Mouse (Mus musculus) forebrain, embryonic 11.5 days (tissue): Measurements from ENCODE around the gene Tef. TPM values are rescaled to one million over a fixed set of nuclear protein-coding genes. Genes with fewer than 3 reads are reported as not detected.

ENCODE experiments used
- polyA plus RNA-seq: library from polyadenylated mRNA; unstranded; fragments of >200 nt; fragmentation: Nextera tagmentation; extraction: Ambion mirVana; gene quantifications from 2 replicates; pipeline ENCODE4 v1.2.1, GENCODE M21; 2014

Tef gene
- polyA plus RNA-seq, 1 experiment from 2014 or later: 17.4 TPM

Other genes with a start within 250 kb of the Tef start
- gene Ep300, start 217.1 kb upstream of the Tef start, polyA plus RNA-seq: 31.1 and 33.8 TPM in 2 replicates
- 39.3 and 43.6 TPM in 2 replicates for gene L3mbtl2, start 138.5 kb upstream of the Tef start, polyA plus RNA-seq
- gene Chadl, start 105.1 kb upstream of the Tef start, polyA plus RNA-seq: 3.3 and 4.0 TPM in 2 replicates
- gene Zc3h7b, start 57.4 kb upstream of the Tef start, polyA plus RNA-seq: 50.1 and 57.6 TPM in 2 replicates
- gene Rangap1, start 56.9 kb upstream of the Tef start, polyA plus RNA-seq: 172 and 188 TPM in 2 replicates
- gene Tob2, start 56.4 kb downstream of the Tef start, polyA plus RNA-seq: 22.1 and 23.6 TPM in 2 replicates
- 186 and 216 TPM in 2 replicates for gene Phf5a, start 69.5 kb downstream of the Tef start, polyA plus RNA-seq
- 169 and 171 TPM in 2 replicates for gene Aco2, start 69.9 kb downstream of the Tef start, polyA plus RNA-seq
- 65.1 and 80.5 TPM in 2 replicates for gene Polr3h, start 123.8 kb downstream of the Tef start, polyA plus RNA-seq
- 16.6 and 20.1 TPM in 2 replicates for gene Csdc2, start 134.3 kb downstream of the Tef start, polyA plus RNA-seq
- gene Pmm1, start 158.5 kb downstream of the Tef start, polyA plus RNA-seq: 35.1 and 36.9 TPM in 2 replicates
- not detected in 2 replicates for gene 1700029P11Rik, start 178.1 kb downstream of the Tef start, polyA plus RNA-seq
- gene Xrcc6, start 185.4 kb downstream of the Tef start, polyA plus RNA-seq: 72.9 and 80.6 TPM in 2 replicates
- gene Desi1, start 231.4 kb downstream of the Tef start, polyA plus RNA-seq: 40.3 and 45.1 TPM in 2 replicates
- 289 and 308 TPM in 2 replicates for gene Snu13, start 245.2 kb downstream of the Tef start, polyA plus RNA-seq